Mouse (Mus musculus): Measurements from ENCODE around the gene Nln. TPM values are rescaled to one million over a fixed set of nuclear protein-coding genes. Genes with fewer than 3 reads are reported as not detected.

Nln gene
- polyA plus RNA-seq (2014; fragmentation: Nextera tagmentation; extraction: Ambion mirVana): 25.0 and 25.6 TPM in 2 replicates

DNA sequence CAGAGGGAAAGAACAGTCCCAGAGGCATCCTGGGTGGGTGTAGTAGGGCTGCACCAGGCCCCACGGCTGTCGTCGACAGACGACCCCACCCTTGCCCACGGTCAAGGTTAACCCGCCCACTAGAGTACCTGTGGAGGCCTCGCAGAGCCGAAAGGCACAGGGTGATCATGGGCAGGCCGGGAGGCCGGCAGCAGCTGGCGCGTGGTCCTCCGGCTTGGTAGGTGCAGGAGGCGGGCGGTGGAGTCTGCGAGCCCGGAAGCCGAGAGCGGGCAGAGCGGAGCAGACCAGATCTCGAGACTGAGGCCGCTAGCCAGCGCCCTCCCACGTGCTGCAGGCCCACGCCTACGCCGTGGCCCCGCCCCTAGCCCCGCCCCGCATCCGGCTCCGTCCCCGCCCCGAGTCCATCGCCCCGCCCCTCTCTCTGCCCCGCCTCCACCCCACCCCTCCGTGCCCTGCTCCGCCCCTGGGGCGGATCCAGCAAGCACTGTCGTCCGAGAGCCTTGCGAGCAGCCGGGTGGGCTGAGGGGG is at the start of gene Nln, which contains the start of gene Sgtb:
Gene Nln, minus strand, starts transcription at position 327 of the 528 bp plus-strand sequence.
Gene Sgtb, plus strand, starts transcription at position 454 of the 528 bp plus-strand sequence.
- Histone ChIP-seq H3K9ac (ENCODE audit: low read length) (peak within 1 kb of the TSS; percentile 76), H3K27me3 (ENCODE audit: control insufficient read depth, insufficient read depth, low read length) (0 out of 2 replicates have a peak, but pooled peaks cover 4% of the 10 kb centered on the region), H3K4me2 (ENCODE audit: low read length) (peak within 1 kb of the TSS; percentile 86), H3K36me3 (ENCODE audit: control insufficient read depth, insufficient read depth, low read length) (no peaks in the 10 kb centered on the region), H3K4me3 (ENCODE audit: control insufficient read depth in 1 of 2, insufficient read depth in 1 of 2, low read depth in 1 of 2, low read length in 2 of 2) (peak within 1 kb of the TSS; percentile 75 to 76), H3K27ac (replicated peaks in 1 of 2; ENCODE audit: control insufficient read depth in 1 of 2, insufficient read depth in 1 of 2, low read depth in 2 of 2, low read length in 2 of 2) (peak within 1 kb of the TSS; percentile 42 to 63; a peak in 3 of 4 replicates), H3K9me3 (ENCODE audit: control insufficient read depth, low read length) (no peaks in the 10 kb centered on the region), H3K4me1 (ENCODE audit: control insufficient read depth in 2 of 2, insufficient read depth in 2 of 2, low read length in 2 of 2) (peaks cover 2 to 4% of the 10 kb centered on the region in 2 experiments; a peak in 2 of 4 replicates)
- ATAC-seq (ENCODE audit: insufficient number of reproducible peaks, insufficient read depth, low FRiP score, low read depth): peak; percentile 98
- WGBS: under 1% methylated on average over 40 of the region's 44 CpGs

DNA sequence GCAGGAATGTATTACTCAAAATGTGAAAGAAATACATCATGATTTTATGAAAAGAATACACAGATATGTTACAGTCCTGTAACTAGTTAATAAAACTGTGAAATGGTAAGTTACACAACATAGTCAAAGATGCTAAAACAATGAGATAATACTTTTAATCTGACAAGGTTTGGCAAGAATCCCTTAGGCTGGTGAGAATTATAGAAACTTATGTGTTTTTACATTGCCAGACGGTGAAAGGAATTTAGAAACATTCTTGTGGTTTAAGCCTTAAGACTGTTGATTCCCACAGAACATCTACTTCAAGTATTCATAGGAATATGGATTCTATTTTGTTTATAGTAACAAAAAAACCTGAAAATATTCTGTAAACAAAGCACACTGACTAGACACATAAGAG is 46.3 kb upstream of the Nln start:
- H3K36me3 ChIP-seq (ENCODE audit: control insufficient read depth, insufficient read depth, low read length): peaks cover 72% of the 10 kb centered on the region
- no peaks in the 10 kb centered on the region for H3K27me3 ChIP-seq (ENCODE audit: control insufficient read depth, insufficient read depth, low read length)
- H3K9me3 ChIP-seq (ENCODE audit: control insufficient read depth, low read length): no peaks in the 10 kb centered on the region
- no peak overlapping the region for H3K4me3 ChIP-seq (ENCODE audit: control insufficient read depth in 1 of 2, insufficient read depth in 1 of 2, low read depth in 1 of 2, low read length in 2 of 2)
- no peak overlapping the region for H3K27ac ChIP-seq (replicated peaks in 1 of 2; ENCODE audit: control insufficient read depth in 1 of 2, insufficient read depth in 1 of 2, low read depth in 2 of 2, low read length in 2 of 2)
- WGBS: 87% methylated on average over 1 of the region's 1 CpGs
- no peaks in the 10 kb centered on the region for H3K4me1 ChIP-seq (ENCODE audit: control insufficient read depth in 2 of 2, insufficient read depth in 2 of 2, low read length in 2 of 2)
- no peak overlapping the region for H3K9ac ChIP-seq (ENCODE audit: low read length)
- no peak for ATAC-seq (ENCODE audit: insufficient number of reproducible peaks, insufficient read depth, low FRiP score, low read depth)
- H3K4me2 ChIP-seq (ENCODE audit: low read length): no peak overlapping the region

DNA sequence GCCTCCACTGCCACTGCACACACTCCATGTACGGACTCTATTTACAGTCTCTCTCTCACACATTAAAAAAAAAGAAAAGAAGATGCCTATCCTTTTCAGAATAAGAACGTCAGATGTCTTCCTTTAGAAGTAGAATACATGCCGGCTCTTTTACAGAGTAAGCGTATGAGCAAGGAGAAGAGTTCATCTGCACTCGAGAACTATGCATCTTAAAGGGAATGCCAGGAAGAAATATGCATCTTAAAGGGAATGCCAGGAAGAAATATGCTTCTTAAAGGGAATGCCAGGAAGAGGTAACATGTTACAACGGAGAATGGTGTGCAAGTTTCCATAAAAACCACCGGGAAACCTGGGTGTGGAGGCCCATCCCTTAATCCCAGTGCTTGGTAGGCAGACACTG is 45.7 kb upstream of the Nln start:
- ATAC-seq (ENCODE audit: insufficient number of reproducible peaks, insufficient read depth, low FRiP score, low read depth): no peak

DNA sequence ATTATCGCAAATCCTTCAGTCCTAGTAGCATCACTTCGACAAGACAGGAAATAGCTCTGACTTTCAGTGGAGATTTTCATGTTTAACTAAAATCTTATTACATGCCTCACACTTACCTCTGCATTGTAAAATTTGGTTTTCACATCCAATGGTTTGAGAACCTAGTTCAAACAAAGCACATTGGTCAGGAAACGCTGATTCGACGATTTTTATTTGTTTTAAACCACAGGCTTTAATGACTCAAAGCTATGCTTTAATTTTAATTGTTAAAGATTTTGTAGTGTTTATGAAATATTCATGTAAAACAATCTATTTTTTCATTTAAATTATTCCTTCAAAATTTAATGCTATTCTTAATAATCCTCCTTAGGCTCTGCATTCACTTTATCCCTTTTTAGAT is 44.8 kb upstream of the Nln start:
- no peaks in the 10 kb centered on the region for H3K4me1 ChIP-seq (ENCODE audit: control insufficient read depth in 2 of 2, insufficient read depth in 2 of 2, low read length in 2 of 2)
- no peak overlapping the region for H3K4me3 ChIP-seq (ENCODE audit: control insufficient read depth in 1 of 2, insufficient read depth in 1 of 2, low read depth in 1 of 2, low read length in 2 of 2)
- no peak overlapping the region for H3K9ac ChIP-seq (ENCODE audit: low read length)
- no peak for ATAC-seq (ENCODE audit: insufficient number of reproducible peaks, insufficient read depth, low FRiP score, low read depth)
- H3K27me3 ChIP-seq (ENCODE audit: control insufficient read depth, insufficient read depth, low read length): no peaks in the 10 kb centered on the region
- WGBS: 96% methylated on average over 5 of the region's 5 CpGs
- no peak overlapping the region for H3K27ac ChIP-seq (replicated peaks in 1 of 2; ENCODE audit: control insufficient read depth in 1 of 2, insufficient read depth in 1 of 2, low read depth in 2 of 2, low read length in 2 of 2)
- no peaks in the 10 kb centered on the region for H3K9me3 ChIP-seq (ENCODE audit: control insufficient read depth, low read length)
- peaks cover 70% of the 10 kb centered on the region for H3K36me3 ChIP-seq (ENCODE audit: control insufficient read depth, insufficient read depth, low read length)
- no peak overlapping the region for H3K4me2 ChIP-seq (ENCODE audit: low read length)

More for the DNA sequence above, 45.7 kb upstream of the Nln start:
- no peak overlapping the region for H3K9ac ChIP-seq (ENCODE audit: low read length)
- H3K4me3 ChIP-seq (ENCODE audit: control insufficient read depth in 1 of 2, insufficient read depth in 1 of 2, low read depth in 1 of 2, low read length in 2 of 2): no peak overlapping the region
- no peaks in the 10 kb centered on the region for H3K4me1 ChIP-seq (ENCODE audit: control insufficient read depth in 2 of 2, insufficient read depth in 2 of 2, low read length in 2 of 2)
- H3K36me3 ChIP-seq (ENCODE audit: control insufficient read depth, insufficient read depth, low read length): peaks cover 70% of the 10 kb centered on the region
- H3K27me3 ChIP-seq (ENCODE audit: control insufficient read depth, insufficient read depth, low read length): no peaks in the 10 kb centered on the region
- 92% methylated on average over 7 of the region's 7 CpGs for WGBS
- H3K9me3 ChIP-seq (ENCODE audit: control insufficient read depth, low read length): no peaks in the 10 kb centered on the region
- H3K27ac ChIP-seq (replicated peaks in 1 of 2; ENCODE audit: control insufficient read depth in 1 of 2, insufficient read depth in 1 of 2, low read depth in 2 of 2, low read length in 2 of 2): no peak overlapping the region
- H3K4me2 ChIP-seq (ENCODE audit: low read length): no peak overlapping the region

DNA sequence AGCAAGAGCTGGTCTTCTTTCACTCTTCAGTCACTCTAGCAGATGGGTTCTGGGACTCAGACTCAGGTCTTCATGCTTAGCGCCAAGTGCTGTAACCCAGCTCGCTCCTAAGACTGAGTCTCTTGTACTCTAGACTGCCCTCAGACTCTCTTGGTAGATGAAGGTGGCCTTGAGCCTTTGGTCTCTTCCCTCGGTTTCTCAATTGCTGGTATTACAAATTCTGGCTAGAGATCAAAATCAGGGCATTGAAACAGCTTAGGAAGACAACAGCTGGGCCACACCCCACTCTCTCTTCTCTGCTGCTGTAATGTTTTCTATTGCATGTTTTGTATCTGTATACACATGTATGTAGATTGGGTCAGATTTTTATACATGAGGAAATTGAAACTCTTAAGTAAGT is 36.2 kb upstream of the Nln start:
- Histone ChIP-seq H3K9me3 (ENCODE audit: control insufficient read depth, low read length) (no peaks in the 10 kb centered on the region), H3K27me3 (ENCODE audit: control insufficient read depth, insufficient read depth, low read length) (no peaks in the 10 kb centered on the region), H3K36me3 (ENCODE audit: control insufficient read depth, insufficient read depth, low read length) (peaks cover 80% of the 10 kb centered on the region), H3K4me2 (ENCODE audit: low read length) (no peak overlapping the region), H3K4me1 (ENCODE audit: control insufficient read depth in 2 of 2, insufficient read depth in 2 of 2, low read length in 2 of 2) (no peaks in the 10 kb centered on the region), H3K9ac (ENCODE audit: low read length) (no peak overlapping the region), H3K27ac (replicated peaks in 1 of 2; ENCODE audit: control insufficient read depth in 1 of 2, insufficient read depth in 1 of 2, low read depth in 2 of 2, low read length in 2 of 2) (no peak overlapping the region), H3K4me3 (ENCODE audit: control insufficient read depth in 1 of 2, insufficient read depth in 1 of 2, low read depth in 1 of 2, low read length in 2 of 2) (no peak overlapping the region)
- ATAC-seq (ENCODE audit: insufficient number of reproducible peaks, insufficient read depth, low FRiP score, low read depth): no peak
- WGBS: 88% methylated on average over 3 of the region's 3 CpGs

DNA sequence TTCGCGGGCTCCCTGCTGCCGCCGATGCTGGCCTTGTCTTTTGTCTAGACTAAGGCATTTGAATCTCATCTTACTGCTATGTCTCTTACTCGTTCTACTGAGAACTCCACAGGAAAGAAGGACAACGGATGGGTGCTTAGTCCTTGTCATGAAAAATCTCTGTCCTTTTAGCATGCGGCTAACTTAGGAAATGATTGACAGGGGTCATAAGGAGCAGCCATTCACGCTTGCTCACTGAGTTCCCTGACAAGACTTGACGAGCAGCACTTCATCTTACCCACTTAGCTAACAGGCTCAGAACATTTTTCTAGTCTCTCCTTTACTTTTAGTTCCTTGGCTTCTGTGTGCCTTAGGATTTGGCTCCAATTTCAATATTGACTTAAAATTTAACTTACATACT is 35.5 kb upstream of the Nln start:
- Histone ChIP-seq H3K4me2 (ENCODE audit: low read length) (no peak overlapping the region), H3K36me3 (ENCODE audit: control insufficient read depth, insufficient read depth, low read length) (peaks cover 79% of the 10 kb centered on the region), H3K4me1 (ENCODE audit: control insufficient read depth in 2 of 2, insufficient read depth in 2 of 2, low read length in 2 of 2) (no peaks in the 10 kb centered on the region), H3K4me3 (ENCODE audit: control insufficient read depth in 1 of 2, insufficient read depth in 1 of 2, low read depth in 1 of 2, low read length in 2 of 2) (no peak overlapping the region), H3K9me3 (ENCODE audit: control insufficient read depth, low read length) (no peaks in the 10 kb centered on the region), H3K27ac (replicated peaks in 1 of 2; ENCODE audit: control insufficient read depth in 1 of 2, insufficient read depth in 1 of 2, low read depth in 2 of 2, low read length in 2 of 2) (no peak overlapping the region), H3K9ac (ENCODE audit: low read length) (no peak overlapping the region), H3K27me3 (ENCODE audit: control insufficient read depth, insufficient read depth, low read length) (no peaks in the 10 kb centered on the region)
- 84% methylated on average over 9 of the region's 9 CpGs for WGBS
- no peak for ATAC-seq (ENCODE audit: insufficient number of reproducible peaks, insufficient read depth, low FRiP score, low read depth)

DNA sequence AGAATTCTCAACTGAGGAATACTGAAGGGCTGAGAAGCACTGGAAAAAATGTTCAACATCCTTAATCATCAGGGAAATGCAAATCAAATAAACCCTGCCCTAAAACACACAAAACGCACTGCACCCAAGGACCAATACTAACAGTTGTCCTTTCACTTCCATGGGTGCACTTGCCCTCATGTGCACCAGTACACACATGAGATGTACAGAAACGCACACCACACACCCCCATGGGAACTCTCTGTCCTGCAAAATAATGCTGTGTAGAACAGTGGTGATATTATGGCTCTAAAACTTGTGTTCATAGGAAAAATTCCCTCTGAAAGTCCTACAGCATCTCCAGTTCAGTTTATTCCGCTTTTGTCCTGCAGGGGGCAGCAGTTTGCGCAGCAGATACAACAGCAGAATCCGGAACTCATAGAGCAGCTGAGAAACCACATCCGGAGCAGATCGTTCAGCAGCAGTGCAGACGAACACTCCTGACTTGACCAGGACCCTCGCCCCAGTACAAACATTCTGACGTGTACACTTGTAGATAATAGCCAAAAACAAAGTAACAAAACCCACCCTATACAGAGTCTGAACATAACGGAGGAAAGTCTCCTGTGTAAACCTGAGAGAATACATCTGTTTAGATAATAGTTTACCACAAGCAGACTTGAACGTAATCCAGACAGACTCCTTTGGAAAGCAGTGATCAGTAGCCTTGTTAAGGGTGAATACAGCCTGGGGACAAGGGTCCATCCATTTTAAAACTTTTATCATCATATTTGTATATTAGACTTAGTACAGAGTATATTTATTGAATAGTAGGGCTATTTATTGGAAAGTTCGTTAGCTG is 30.2 kb upstream of the Nln start:
- Histone ChIP-seq H3K27me3 (ENCODE audit: control insufficient read depth, insufficient read depth, low read length) (no peaks in the 10 kb centered on the region), H3K9me3 (ENCODE audit: control insufficient read depth, low read length) (no peaks in the 10 kb centered on the region), H3K4me3 (ENCODE audit: control insufficient read depth in 1 of 2, insufficient read depth in 1 of 2, low read depth in 1 of 2, low read length in 2 of 2) (no peak overlapping the region), H3K27ac (replicated peaks in 1 of 2; ENCODE audit: control insufficient read depth in 1 of 2, insufficient read depth in 1 of 2, low read depth in 2 of 2, low read length in 2 of 2) (no peak overlapping the region), H3K36me3 (ENCODE audit: control insufficient read depth, insufficient read depth, low read length) (peaks cover 27% of the 10 kb centered on the region), H3K4me2 (ENCODE audit: low read length) (peak overlapping the region; percentile 14), H3K4me1 (ENCODE audit: control insufficient read depth in 2 of 2, insufficient read depth in 2 of 2, low read length in 2 of 2) (no peaks in the 10 kb centered on the region), H3K9ac (ENCODE audit: low read length) (no peak overlapping the region)
- WGBS: 36% methylated on average over 13 of the region's 13 CpGs
- no peak for ATAC-seq (ENCODE audit: insufficient number of reproducible peaks, insufficient read depth, low FRiP score, low read depth)
